Mouse (Mus musculus): Measurements from ENCODE around the gene Syn2.

DNA sequence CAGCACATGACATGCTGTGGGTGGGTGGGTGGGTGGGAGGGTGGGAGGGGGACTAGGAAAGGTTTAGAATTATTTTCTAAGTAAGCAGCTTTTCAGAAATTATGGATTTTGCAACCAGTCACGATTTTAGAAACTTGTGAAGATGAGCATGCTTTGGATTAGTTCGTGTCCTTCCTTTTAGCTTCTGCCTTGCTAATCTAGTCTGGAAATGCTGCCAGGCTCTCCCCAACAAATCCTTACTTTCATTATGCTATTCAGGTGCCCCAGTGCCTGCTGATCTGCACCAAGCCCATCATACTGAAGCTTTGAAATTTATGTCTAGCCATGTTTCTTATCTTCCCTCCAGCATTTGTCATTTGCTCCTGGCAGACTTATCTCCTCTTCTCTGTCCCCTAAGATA, 34.8 kb downstream of the Syn2 start:
- TF ChIP-seq CTCF (IDR thresholded peaks at IDR 0.05; ENCODE audit: low read depth, low read length) (no peak), GATA1 (IDR thresholded peaks at IDR 0.05; ENCODE audit: borderline replicate concordance, low read length) (no peak), POLR2AphosphoS5 (IDR thresholded peaks at IDR 0.05; ENCODE audit: insufficient replicate concordance, low read depth, low read length) (no peak)

Measured in G1E (cell line).